ENCODE assay signal across 20 mouse cellular contexts in the genomic region with DNA sequence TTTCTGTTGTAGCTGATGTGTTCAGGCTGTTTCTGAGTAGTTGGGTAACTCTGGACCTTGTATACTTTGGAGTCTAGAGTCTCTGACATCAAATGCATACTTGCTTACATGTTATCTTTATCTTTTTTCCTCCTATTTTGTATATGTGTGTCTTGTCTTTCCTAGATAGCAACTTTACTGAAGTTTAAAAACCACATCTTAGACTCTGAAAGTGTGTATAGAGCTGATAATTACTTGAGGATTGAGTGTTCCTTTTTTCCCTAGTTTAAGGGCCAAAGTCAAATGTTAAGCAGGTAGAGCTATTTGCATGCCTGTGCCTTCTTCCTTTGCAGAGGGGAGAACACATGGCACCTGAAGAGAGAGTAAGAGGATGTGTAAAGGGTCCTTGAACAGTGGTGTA. TPM values are rescaled to one million over a fixed set of nuclear protein-coding genes. Genes with fewer than 3 reads are reported as not detected.
DNase-seq lines count a peak whose midpoint lies in the region; ATAC-seq and TF ChIP-seq lines count a peak whose summit lies in the region.
"Had no signal": no experiment of that assay in that cellular context is flagged by ENCODE, and none has a peak within 500 bp of the region (broad histone marks: within the 10 kb centered on the region; RNA-seq: fewer than 3 reads in every experiment).

No protein-coding gene starts in this region.

- H3K4me2 ChIP-seq in liver, embryonic 14.5 days (ENCODE audit: low read depth): peak overlapping the region; percentile 52
- H3K4me2 ChIP-seq: embryonic facial prominence, embryonic 12.5 days; forebrain, embryonic 13.5 days; heart, embryonic 12.5 days had no signal

- H3K36me3 ChIP-seq in liver, embryonic 14.5 days (replicated peaks; ENCODE audit: control insufficient read depth, insufficient read depth, low read depth): peaks cover 10% of the 10 kb centered on the region

- no peaks in the 10 kb centered on the region for H3K9me3 ChIP-seq in liver, embryonic 14.5 days (ENCODE audit: control insufficient read depth, low read length)
- H3K9me3 ChIP-seq: embryonic facial prominence, embryonic 12.5 days; forebrain, embryonic 13.5 days; heart, embryonic 12.5 days had no signal

- H3K4me3 ChIP-seq in liver, embryonic 14.5 days (ENCODE audit: insufficient read depth in 1 of 2, low read depth in 2 of 2, low read length in 2 of 2): no peak overlapping the region
- no peak overlapping the region for H3K4me3 ChIP-seq in layer of hippocampus, adult 2 months
- H3K4me3 ChIP-seq: embryonic facial prominence, embryonic 12.5 days; forebrain, embryonic 13.5 days; heart, embryonic 12.5 days had no signal

- peak; percentile 80 for DNase-seq in MEL-GATA-1-ER (ENCODE audit: extremely low read depth, low read depth)
- peak in 2 of 3 experiments; percentile 20 to 37 for DNase-seq in liver, embryonic 14.5 days (ENCODE audit: low read depth in 3 of 3, low spot score in 3 of 3)
- no peak for DNase-seq in cerebellum, adult 8-10 months
- DNase-seq in cerebellum, postnatal 10 days: no peak
- no peak for DNase-seq in ovary, postnatal 10 days (ENCODE audit: low spot score)
- no peak for DNase-seq in layer of hippocampus, adult 2 months (ENCODE audit: low spot score in 2 of 2)
- DNase-seq: adrenal gland, postnatal 14 days; cerebellum, adult 18-20 months; cerebellum, postnatal 14 days; forebrain, postnatal 0 days; gastrocnemius, postnatal 25 days; heart, postnatal 36 days had no signal

- TF ChIP-seq CTCF in liver, embryonic 14.5 days (IDR thresholded peaks at IDR 0.05; ENCODE audit: low read depth): no peak
- TF ChIP-seq CTCF in layer of hippocampus, adult 2 months (conservative IDR thresholded peaks at IDR 0.05): no peak

- H3K4me1 ChIP-seq in liver, embryonic 14.5 days (replicated peaks; ENCODE audit: control insufficient read depth in 2 of 2, insufficient read depth in 2 of 2, low read length in 1 of 2): peaks cover 5 to 14% of the 10 kb centered on the region in 2 experiments; a peak in 3 of 4 replicates
- H3K4me1 ChIP-seq: embryonic facial prominence, embryonic 12.5 days; forebrain, embryonic 13.5 days had no signal

- no peak overlapping the region for H3K9ac ChIP-seq in liver, embryonic 14.5 days (replicated peaks)
- H3K9ac ChIP-seq: embryonic facial prominence, embryonic 12.5 days; forebrain, embryonic 13.5 days; forebrain, postnatal 0 days; heart, embryonic 12.5 days had no signal

- TF ChIP-seq EP300 in liver, embryonic 14.5 days (IDR thresholded peaks at IDR 0.05; ENCODE audit: low read depth): peak; percentile 87

- H3K27ac ChIP-seq in liver, embryonic 14.5 days: 0 out of 2 replicates have a peak overlapping the region, but pooled peaks have one; percentile 36
- H3K27ac ChIP-seq in layer of hippocampus, adult 2 months: no peak overlapping the region
- H3K27ac ChIP-seq: embryonic facial prominence, embryonic 12.5 days; forebrain, embryonic 13.5 days; hindbrain, postnatal 0 days had no signal

- no peaks in the 10 kb centered on the region for H3K27me3 ChIP-seq in liver, embryonic 14.5 days (ENCODE audit: control insufficient read depth, insufficient read depth, low read length)
- H3K27me3 ChIP-seq: embryonic facial prominence, embryonic 12.5 days; forebrain, embryonic 13.5 days; heart, embryonic 12.5 days; Patski had no signal

- 0 out of 2 replicates have a peak, but pooled peaks have one; percentile 48 for ATAC-seq in erythroblast, adult 5-6 weeks (replicated peaks; ENCODE audit: low FRiP score, poor library complexity, severe bottlenecking)
- ATAC-seq in liver, embryonic 14.5 days (ENCODE audit: insufficient read depth): peak; percentile 85
- peak; percentile 92 for ATAC-seq in megakaryocyte progenitor cell, adult 5-6 weeks (replicated peaks; ENCODE audit: poor library complexity)
- ATAC-seq: activated CD4-positive, CD25-positive, alpha-beta regulatory T cell, adult 4 months; forebrain, embryonic 13.5 days; forebrain, postnatal 0 days; hindbrain, postnatal 0 days; Patski had no signal

RNA-seq across cellular contexts. Expression of gene Phf14, which starts 33.3 kb away (rescaled TPM):
- total RNA-seq in erythroblast, adult 5-6 weeks (2015; ENCODE audit: low replicate concordance): 13.3 and 34.3 TPM in 2 replicates
- 13.2 and 24.4 TPM in 2 replicates for total RNA-seq in erythroblast, adult 5-6 weeks (2017; ENCODE audit: low replicate concordance)
- 5.0 and 9.3 TPM in 2 replicates for polyA plus RNA-seq in liver, embryonic 14.5 days (2012; rRNA removed)
- polyA plus RNA-seq in liver, embryonic 14.5 days (2014; fragmentation: Nextera tagmentation; extraction: Ambion mirVana): 19.5 and 22.3 TPM in 2 replicates
- total RNA-seq in megakaryocyte progenitor cell, adult 5-6 weeks (2015): 90.8 and 105 TPM in 2 replicates
- 83.4 and 109 TPM in 2 replicates for total RNA-seq in megakaryocyte progenitor cell, adult 5-6 weeks (2017)
- 10 to 100 TPM; 80.5 to 82.9 TPM for total RNA-seq in layer of hippocampus, adult 2 months (2021)

RNA-seq across cellular contexts. Expression of gene Ndufa4, which starts 33.6 kb away (rescaled TPM):
- total RNA-seq in erythroblast, adult 5-6 weeks (2015; ENCODE audit: low replicate concordance): 182 and 200 TPM in 2 replicates
- 79.7 and 129 TPM in 2 replicates for total RNA-seq in erythroblast, adult 5-6 weeks (2017; ENCODE audit: low replicate concordance)
- 329 and 342 TPM in 2 replicates for polyA plus RNA-seq in liver, embryonic 14.5 days (2012; rRNA removed)
- polyA plus RNA-seq in liver, embryonic 14.5 days (2014; fragmentation: Nextera tagmentation; extraction: Ambion mirVana): 689 and 747 TPM in 2 replicates
- total RNA-seq in megakaryocyte progenitor cell, adult 5-6 weeks (2015): 690 and 719 TPM in 2 replicates
- 382 and 561 TPM in 2 replicates for total RNA-seq in megakaryocyte progenitor cell, adult 5-6 weeks (2017)
- total RNA-seq in layer of hippocampus, adult 2 months (2021): 100 to 1,000 TPM; 698 to 706 TPM

Comparison
In these comparisons a context has a peak if more than half of its experiments do, and no peak if none do; other contexts are left out.
1. DNase-seq: peak in MEL-GATA-1-ER (single experiment) and liver, embryonic 14.5 days (2 of 3); none in cerebellum, adult 8-10 months (single experiment), cerebellum, postnatal 10 days (0 of 2), ovary, postnatal 10 days (single experiment) and layer of hippocampus, adult 2 months (0 of 2).
2. Peak in every context shown above with its lines, with median percentiles within 50 percentile points of each other: ATAC-seq.